Mouse (Mus musculus) right cerebral cortex, postnatal 10 days (tissue): ENCODE measurements around the gene Folr1.

ENCODE experiments used
- DNase-seq, 2 experiments: peaks; one replicate each; pipeline ENCODE4 v3.0.0; 2021; ENCODE audit warnings: low spot score in 2 of 2

Folr1 gene

GRCm38 (mm10) chr7:101833352-101833751 lies 37.2 kb downstream of the Folr1 start:
- no peak for DNase-seq

GRCm38 (mm10) chr7:101832372-101832771 lies 38.2 kb downstream of the Folr1 start:
- DNase-seq = no peak

GRCm38 (mm10) chr7:101831437-101831836 lies 39.2 kb downstream of the Folr1 start:
- DNase-seq = no peak

DNA sequence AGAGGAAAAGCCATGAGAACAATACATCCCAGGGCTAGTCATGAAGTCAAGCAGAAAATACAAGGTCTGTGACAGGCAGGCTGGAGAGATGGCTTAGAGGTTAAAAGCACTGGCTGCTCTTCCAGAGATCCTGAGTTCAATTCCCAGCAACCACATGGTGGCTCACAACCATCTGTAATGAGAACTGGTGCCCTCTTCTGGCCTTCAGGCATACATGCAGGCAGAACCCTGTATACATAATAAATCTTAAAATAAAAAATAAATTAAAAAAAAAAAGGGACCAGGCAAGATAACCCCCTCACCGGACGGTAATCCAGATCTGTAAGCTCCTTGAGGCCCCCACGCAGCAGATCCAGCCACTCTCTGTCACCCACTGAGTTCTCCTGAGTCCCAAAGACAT lies 40.2 kb downstream of the Folr1 start:
- no peak for DNase-seq

DNA sequence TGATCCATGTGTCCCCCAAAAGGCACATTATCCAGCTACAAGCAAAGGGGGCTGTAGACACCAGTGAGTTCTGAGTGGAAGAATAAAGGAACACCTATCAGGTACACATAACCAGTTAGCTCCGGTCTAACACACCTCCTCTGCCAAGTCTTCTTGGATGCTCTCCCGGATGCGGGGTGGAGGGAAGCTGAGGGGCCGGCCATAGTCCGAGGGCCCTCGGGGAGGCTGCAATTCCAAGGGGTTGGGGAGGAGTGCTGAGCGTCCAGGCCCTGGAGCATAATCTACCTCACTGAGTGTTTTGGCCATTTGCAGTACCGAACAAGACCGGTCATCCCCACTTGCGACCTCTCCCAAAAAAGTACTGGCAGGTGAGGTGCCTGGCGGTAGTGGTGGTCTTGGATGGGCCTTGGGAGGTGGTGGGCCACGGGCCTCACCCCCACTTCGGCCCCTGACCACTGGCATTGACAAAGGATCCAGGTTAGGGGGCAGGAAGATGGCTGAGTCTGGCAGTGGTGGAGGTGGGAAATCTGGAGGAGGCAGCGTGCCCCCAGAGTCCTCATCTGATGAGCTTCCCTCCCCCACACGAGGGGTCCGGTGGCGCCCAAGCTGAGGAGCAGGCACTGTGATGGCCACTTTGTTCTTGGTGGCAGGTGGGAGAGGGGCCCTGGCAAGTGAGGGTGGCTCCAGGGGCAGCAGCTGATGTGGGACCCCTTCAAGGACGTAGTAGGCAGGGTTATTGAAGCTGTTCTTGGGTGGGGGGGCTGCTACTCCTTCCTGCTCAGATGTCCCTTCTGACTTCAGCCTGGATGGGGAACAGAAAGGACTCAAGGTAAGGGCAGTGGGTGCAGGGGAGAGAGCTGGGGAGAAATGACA lies 46.6 kb downstream of the Folr1 start:
- DNase-seq = no peak

- no peak for DNase-seq
Measured at GRCm38 (mm10) chr7:101822836-101823757, 47.5 kb downstream of the Folr1 start.

DNA sequence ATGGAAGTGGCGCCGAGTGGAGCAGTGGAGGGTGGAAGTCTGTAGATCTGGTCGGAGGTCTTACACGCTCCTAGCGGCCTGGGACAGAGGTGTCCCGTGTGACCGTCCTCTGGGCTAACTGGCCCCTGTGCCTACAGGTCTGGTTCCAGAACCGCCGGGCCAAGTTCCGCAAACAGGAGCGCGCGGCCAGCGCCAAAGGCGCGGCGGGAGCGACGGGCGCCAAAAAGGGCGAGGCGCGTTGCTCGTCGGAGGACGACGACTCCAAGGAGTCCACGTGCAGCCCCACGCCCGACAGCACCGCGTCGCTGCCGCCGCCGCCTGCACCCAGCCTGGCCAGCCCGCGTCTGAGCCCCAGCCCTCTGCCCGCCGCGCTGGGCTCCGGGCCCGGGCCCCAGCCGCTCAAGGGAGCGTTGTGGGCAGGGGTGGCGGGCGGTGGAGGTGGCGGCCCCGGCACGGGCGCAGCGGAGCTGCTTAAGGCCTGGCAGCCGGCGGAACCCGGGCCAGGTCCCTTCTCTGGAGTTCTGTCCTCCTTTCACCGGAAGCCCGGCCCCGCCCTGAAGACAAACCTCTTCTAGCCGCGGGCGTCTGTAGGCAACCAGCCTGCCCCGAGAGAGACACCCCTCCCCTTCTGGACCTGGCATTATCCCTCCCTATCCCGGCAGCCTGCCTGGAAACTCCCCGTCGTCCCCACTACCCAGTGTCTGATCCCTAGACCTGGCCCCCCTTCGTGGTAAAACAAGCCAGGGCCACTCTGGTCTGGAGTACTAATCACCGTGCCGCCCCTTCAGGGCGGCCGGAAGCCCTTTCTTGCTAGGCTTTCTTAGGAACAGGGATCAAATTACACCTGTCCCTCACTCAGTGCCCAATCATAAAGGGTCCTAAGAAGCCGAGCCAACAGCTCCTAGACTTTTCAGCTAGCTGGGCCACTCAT lies 48.8 kb downstream of the Folr1 start:
- peak in 1 of 2 experiments; percentile 47 for DNase-seq

DNA sequence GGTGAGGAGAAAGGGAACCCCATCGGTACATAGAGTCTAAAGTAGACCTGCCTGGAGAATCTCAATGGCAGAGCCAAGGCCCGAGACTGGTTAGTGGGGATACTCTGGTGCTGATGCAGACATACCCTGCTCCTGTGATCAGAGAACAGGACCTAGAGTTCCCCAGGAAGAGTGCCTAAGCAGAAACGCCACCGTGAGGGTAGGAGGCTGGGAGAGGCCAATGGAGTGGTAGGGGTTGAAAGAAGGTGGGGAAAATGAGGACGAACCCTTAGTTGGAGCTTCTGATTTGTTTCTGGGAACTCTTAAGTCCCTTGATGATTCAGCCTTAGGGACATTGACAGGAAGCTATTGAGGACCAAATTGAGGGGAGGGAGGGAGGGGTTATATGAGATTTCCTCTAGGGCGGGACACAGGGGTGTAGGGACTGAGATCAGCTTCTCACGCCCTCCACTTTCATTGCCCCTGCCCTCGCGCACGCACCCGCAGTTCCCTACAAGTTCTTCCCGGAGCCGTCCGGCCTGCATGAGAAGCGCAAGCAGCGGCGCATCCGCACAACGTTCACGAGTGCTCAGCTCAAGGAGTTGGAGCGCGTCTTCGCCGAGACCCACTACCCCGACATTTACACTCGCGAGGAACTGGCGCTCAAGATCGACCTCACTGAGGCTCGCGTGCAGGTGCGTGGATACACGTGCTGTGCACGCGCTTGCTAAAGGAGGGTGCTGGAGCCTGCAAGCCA lies 50.1 kb downstream of the Folr1 start:
- DNase-seq = no peak

GRCm38 (mm10) chr7:101817861-101818401 lies 52.7 kb downstream of the Folr1 start, which contains the start of gene Phox2a:
Gene Phox2a (plus strand): TSS chr7:101818313.
- DNase-seq = no peak
